Mouse (Mus musculus): Measurements from ENCODE around the gene Gtf3c5. TPM values are rescaled to one million over a fixed set of nuclear protein-coding genes. Genes with fewer than 3 reads are reported as not detected.

The Gtf3c5 gene
- polyA plus RNA-seq, 1 experiment from 2014 or later, result 57.9 TPM

- DNase-seq (ENCODE audit: low spot score), result peak; percentile 85
- no peak overlapping the region; the same call in 1 of the 2 replicates for H3K27ac ChIP-seq (replicated peaks)
- peaks cover 100% of the 10 kb centered on the region for H3K36me3 ChIP-seq (replicated peaks)
- no peak overlapping the region for H3K4me3 ChIP-seq
- 51% methylated on average over 11 of the region's 11 CpGs for WGBS
- H3K9me3 ChIP-seq, result no peaks in the 10 kb centered on the region
- no peaks in the 10 kb centered on the region for H3K27me3 ChIP-seq (replicated peaks; ENCODE audit: low read depth, poor library complexity, severe bottlenecking)
- peaks cover 6% of the 10 kb centered on the region; the same call in 1 of the 2 replicates for H3K4me1 ChIP-seq
Observed at GRCm38 (mm10) chr2:28547237-28548172, 36.0 kb downstream of the Gtf3c5 start.

- Histone ChIP-seq H3K4me3 (no peak overlapping the region), H3K36me3 (replicated peaks) (peaks cover 100% of the 10 kb centered on the region), H3K9me3 (no peaks in the 10 kb centered on the region), H3K4me1 (peaks cover 6% of the 10 kb centered on the region; the same call in 1 of the 2 replicates), H3K27ac (replicated peaks) (no peak overlapping the region), H3K27me3 (replicated peaks; ENCODE audit: low read depth, poor library complexity, severe bottlenecking) (no peaks in the 10 kb centered on the region)
- DNase-seq (ENCODE audit: low spot score), result no peak
- WGBS, result 80% methylated on average over 6 of the region's 6 CpGs
Observed at GRCm38 (mm10) chr2:28546560-28546959, 37.0 kb downstream of the Gtf3c5 start.

DNA sequence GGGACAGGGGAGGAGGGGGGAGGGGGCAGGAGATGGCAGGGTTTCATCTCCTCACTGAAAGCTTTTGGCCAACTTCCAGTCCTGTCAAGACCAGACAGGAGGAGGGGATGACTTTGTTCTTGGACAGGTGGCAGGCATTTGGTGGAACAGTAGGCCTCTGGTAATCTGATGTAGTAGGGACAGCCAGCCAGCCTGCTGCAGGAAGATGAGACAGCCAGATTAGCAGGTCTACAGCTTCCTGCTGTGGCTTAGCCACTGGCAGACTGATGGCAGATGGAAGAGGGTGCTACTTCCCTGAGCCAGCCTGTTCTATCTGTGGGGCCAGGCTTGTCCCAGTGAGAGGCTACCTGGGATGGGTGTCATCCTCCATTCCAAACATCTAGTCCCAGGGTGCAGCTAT, 37.6 kb downstream of the Gtf3c5 start:
- Histone ChIP-seq H3K27ac (replicated peaks) (no peak overlapping the region), H3K9me3 (no peaks in the 10 kb centered on the region), H3K27me3 (replicated peaks; ENCODE audit: low read depth, poor library complexity, severe bottlenecking) (no peaks in the 10 kb centered on the region), H3K4me1 (peaks cover 6% of the 10 kb centered on the region; the same call in 1 of the 2 replicates), H3K4me3 (no peak overlapping the region), H3K36me3 (replicated peaks) (peaks cover 98% of the 10 kb centered on the region)
- no peak for DNase-seq (ENCODE audit: low spot score)

GRCm38 (mm10) chr2:28543894-28544293, 39.7 kb downstream of the Gtf3c5 start:
- Histone ChIP-seq H3K4me1 (peaks cover 25% of the 10 kb centered on the region), H3K27me3 (replicated peaks; ENCODE audit: low read depth, poor library complexity, severe bottlenecking) (no peaks in the 10 kb centered on the region), H3K36me3 (replicated peaks) (peaks cover 92% of the 10 kb centered on the region), H3K4me3 (no peak overlapping the region), H3K9me3 (no peaks in the 10 kb centered on the region), H3K27ac (replicated peaks) (no peak overlapping the region)
- DNase-seq (ENCODE audit: low spot score), result no peak
- WGBS, result 93% methylated on average over 8 of the region's 8 CpGs

DNA sequence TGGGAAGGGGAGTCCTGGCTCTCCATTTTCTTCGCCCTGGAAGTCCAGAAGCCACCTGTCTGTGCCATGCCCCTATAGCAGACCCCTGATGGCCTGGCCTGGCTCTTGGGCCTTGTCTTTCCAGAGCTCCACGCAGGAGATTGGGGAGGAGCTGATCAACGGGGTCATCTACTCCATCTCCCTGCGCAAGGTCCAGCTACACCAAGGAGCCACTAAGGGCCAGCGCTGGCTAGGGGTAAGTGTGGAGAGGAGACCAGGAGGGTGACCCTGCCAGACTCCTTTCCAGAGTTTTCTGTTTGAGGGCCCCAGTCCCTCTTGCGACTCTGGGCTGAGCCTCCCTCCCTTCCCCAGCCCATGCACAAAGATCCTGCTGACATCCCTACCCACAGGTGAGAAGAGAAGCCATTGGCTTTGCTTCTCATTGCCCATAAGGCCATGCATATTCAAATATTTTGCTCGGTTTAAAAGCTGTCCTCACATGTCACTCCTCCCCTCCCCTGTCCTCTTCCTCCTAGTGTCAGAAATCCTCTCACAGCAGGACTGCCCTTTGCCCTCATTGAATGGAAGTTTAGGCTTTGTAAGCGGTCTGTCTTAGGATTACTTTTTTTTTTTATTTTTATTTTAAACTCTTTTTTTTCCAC, 42.8 kb downstream of the Gtf3c5 start:
- WGBS, result 85% methylated on average over 8 of the region's 8 CpGs
- Histone ChIP-seq H3K36me3 (replicated peaks) (peaks cover 67% of the 10 kb centered on the region), H3K27ac (replicated peaks) (peak overlapping the region; percentile 71; the same call in 1 of the 2 replicates), H3K9me3 (no peaks in the 10 kb centered on the region), H3K27me3 (replicated peaks; ENCODE audit: low read depth, poor library complexity, severe bottlenecking) (no peaks in the 10 kb centered on the region), H3K4me1 (peaks cover 51% of the 10 kb centered on the region), H3K4me3 (no peak overlapping the region)
- DNase-seq (ENCODE audit: low spot score), result no peak

GRCm38 (mm10) chr2:28539949-28540348, 43.6 kb downstream of the Gtf3c5 start:
- H3K4me3 ChIP-seq, result no peak overlapping the region; the same call in 1 of the 2 replicates
- H3K4me1 ChIP-seq, result peaks cover 59% of the 10 kb centered on the region
- WGBS, result 81% methylated on average over 2 of the region's 2 CpGs
- H3K9me3 ChIP-seq, result no peaks in the 10 kb centered on the region
- H3K27me3 ChIP-seq (replicated peaks; ENCODE audit: low read depth, poor library complexity, severe bottlenecking), result no peaks in the 10 kb centered on the region
- H3K27ac ChIP-seq (replicated peaks), result peak overlapping the region; percentile 71
- peaks cover 59% of the 10 kb centered on the region for H3K36me3 ChIP-seq (replicated peaks)
- no peak for DNase-seq (ENCODE audit: low spot score)

DNA sequence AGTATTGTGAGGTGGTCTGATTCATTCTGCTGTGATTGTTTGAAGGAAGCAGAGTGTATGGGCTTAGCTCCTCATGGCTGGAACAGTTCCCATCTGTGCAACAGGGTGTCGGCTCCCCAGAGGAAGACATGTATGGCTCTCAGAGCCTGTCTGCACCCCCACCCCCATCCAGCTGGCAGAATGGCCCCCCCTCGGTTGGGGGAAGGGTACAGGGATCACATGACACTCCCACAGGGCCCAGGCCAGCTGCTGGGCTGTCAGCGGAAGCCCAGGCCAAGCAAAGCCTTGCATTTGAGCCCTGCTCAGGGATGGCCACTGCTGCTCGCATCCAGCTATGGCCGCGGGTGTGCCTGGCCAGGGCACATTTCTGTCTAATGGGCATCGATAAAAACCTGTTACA, 44.3 kb downstream of the Gtf3c5 start:
- Histone ChIP-seq H3K4me1 (peaks cover 66% of the 10 kb centered on the region), H3K9me3 (no peaks in the 10 kb centered on the region), H3K4me3 (peak overlapping the region; percentile 23; the same call in 1 of the 2 replicates), H3K27ac (replicated peaks) (peak overlapping the region; percentile 71), H3K36me3 (replicated peaks) (peaks cover 52% of the 10 kb centered on the region), H3K27me3 (replicated peaks; ENCODE audit: low read depth, poor library complexity, severe bottlenecking) (no peaks in the 10 kb centered on the region)
- 43% methylated on average over 7 of the region's 7 CpGs for WGBS
- DNase-seq (ENCODE audit: low spot score), result peak; percentile 70

DNA sequence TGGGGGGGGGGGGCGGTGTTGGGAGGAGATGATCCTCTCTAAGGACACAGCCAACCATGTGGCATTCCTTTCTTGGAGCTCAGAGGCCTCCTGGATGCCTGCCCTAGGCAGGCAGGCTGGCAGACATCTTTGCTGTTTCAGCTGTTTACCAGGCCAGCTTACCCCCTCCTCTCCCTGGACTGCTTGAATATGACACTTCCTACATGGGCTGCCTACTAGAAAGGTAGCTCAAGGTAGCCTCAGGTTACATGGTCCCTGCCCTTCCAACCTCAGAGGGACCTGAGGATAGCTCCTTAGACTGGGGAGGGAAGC, 44.8 kb downstream of the Gtf3c5 start:
- Histone ChIP-seq H3K4me1 (peaks cover 71% of the 10 kb centered on the region), H3K36me3 (replicated peaks) (peaks cover 47% of the 10 kb centered on the region), H3K27ac (replicated peaks) (peak overlapping the region; percentile 71), H3K27me3 (replicated peaks; ENCODE audit: low read depth, poor library complexity, severe bottlenecking) (no peaks in the 10 kb centered on the region), H3K9me3 (no peaks in the 10 kb centered on the region), H3K4me3 (peak overlapping the region; percentile 23; the same call in 1 of the 2 replicates)
- no peak for DNase-seq (ENCODE audit: low spot score)
- 53% methylated on average over 1 of the region's 1 CpGs for WGBS

DNA sequence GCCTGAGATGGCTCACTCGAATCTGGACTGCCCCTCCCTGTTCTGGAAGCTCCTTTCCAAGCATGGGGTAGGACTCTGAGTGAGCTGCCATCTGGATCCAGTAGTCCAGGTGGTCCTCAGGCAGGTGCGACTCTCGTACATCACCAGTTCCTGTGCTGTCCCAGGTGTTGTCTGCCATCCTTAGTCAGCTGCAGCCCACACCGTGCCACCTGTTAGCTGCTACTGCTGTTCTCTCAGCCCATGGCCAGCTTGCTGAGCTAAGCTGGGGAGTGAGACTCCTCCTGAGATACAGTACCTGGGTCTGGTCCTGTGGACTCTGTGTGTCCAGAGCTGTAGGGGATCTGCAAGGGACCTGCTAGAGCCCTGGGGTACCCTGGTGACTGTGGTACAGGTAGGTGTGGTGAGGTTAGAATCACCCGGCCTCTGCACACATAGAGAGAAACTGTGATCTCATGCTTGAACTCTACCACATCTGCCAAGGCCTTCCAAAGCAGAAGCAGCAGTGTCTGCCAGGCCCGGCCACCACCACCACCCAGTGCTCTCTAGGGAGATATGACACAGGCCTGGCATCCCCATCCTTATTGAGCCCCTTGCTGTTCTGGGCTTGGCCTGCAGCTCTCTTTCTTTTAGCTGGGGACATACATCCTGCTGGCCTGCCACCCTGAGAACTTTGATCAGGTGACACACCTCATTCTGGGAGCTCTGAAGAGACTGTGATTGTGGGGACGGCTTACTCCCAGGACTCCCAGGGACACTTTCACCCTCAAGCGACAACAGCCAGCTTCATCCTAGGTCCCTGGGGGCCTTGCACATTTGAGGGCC, 45.3 kb downstream of the Gtf3c5 start:
- no peaks in the 10 kb centered on the region for H3K27me3 ChIP-seq (replicated peaks; ENCODE audit: low read depth, poor library complexity, severe bottlenecking)
- no peak for DNase-seq (ENCODE audit: low spot score)
- peaks cover 42% of the 10 kb centered on the region for H3K36me3 ChIP-seq (replicated peaks)
- H3K4me1 ChIP-seq, result peaks cover 76% of the 10 kb centered on the region
- no peaks in the 10 kb centered on the region for H3K9me3 ChIP-seq
- H3K4me3 ChIP-seq, result no peak overlapping the region
- WGBS, result 79% methylated on average over 8 of the region's 8 CpGs
- peak overlapping the region; percentile 71 for H3K27ac ChIP-seq (replicated peaks)

- H3K27me3 ChIP-seq (replicated peaks; ENCODE audit: low read depth, poor library complexity, severe bottlenecking), result no peaks in the 10 kb centered on the region
- DNase-seq (ENCODE audit: low spot score), result no peak
- no peaks in the 10 kb centered on the region for H3K9me3 ChIP-seq
- peaks cover 83% of the 10 kb centered on the region for H3K4me1 ChIP-seq
- peaks cover 35% of the 10 kb centered on the region for H3K36me3 ChIP-seq (replicated peaks)
- peak overlapping the region; percentile 41; the same call in 1 of the 2 replicates for H3K27ac ChIP-seq (replicated peaks)
- no peak overlapping the region for H3K4me3 ChIP-seq
- WGBS, result 58% methylated on average over 4 of the region's 4 CpGs
Observed at GRCm38 (mm10) chr2:28537634-28537920, 46.0 kb downstream of the Gtf3c5 start.

- Histone ChIP-seq H3K4me1 (peaks cover 88% of the 10 kb centered on the region), H3K27me3 (replicated peaks; ENCODE audit: low read depth, poor library complexity, severe bottlenecking) (no peaks in the 10 kb centered on the region), H3K36me3 (replicated peaks) (peaks cover 30% of the 10 kb centered on the region), H3K9me3 (no peaks in the 10 kb centered on the region), H3K4me3 (no peak overlapping the region), H3K27ac (replicated peaks) (peak overlapping the region; percentile 89; the same call in 1 of the 2 replicates)
- WGBS, result 80% methylated on average over 11 of the region's 11 CpGs
- DNase-seq (ENCODE audit: low spot score), result no peak
Observed at GRCm38 (mm10) chr2:28536766-28537633, 46.6 kb downstream of the Gtf3c5 start.
